Mouse (Mus musculus) liver, embryonic 14.5 days (tissue): Measurements from ENCODE around the gene Thegl. TPM values are rescaled to one million over a fixed set of nuclear protein-coding genes. Genes with fewer than 3 reads are reported as not detected.

Experiments used
- ATAC-seq: fragments of 200-750 bp; cut with Nextera tagmentation; 2 replicates; pipeline ENCODE4 v1.8.0; 2017; ENCODE audit warnings: moderate number of reproducible peaks, mild to moderate bottlenecking, moderate library complexity; ENCODE audit not compliant: insufficient read depth
- DNase-seq, 3 experiments: peaks; one replicate each; pipeline ENCODE4 v3.0.0-alpha.2; 2012 to 2013; ENCODE audit warnings: low read depth in 3 of 3, low spot score in 3 of 3
- H3K27ac ChIP-seq: fragments of 300-500 bp; sonication (generic); 2 replicates; pipeline ENCODE4 v1.5.1; 2014; ENCODE audit warnings: moderate library complexity, mild to moderate bottlenecking, control low read depth, inconsistent platforms
- H3K27me3 ChIP-seq: fragments of 300-500 bp; sonication (generic); 2 replicates; pipeline ENCODE4 v1.6.1; 2014; ENCODE audit warnings: mild to moderate bottlenecking, low read length, moderate library complexity; ENCODE audit not compliant: control insufficient read depth, insufficient read depth
- H3K36me3 ChIP-seq: fragments of 300-500 bp; sonication (generic); replicated peaks from 2 replicates; pipeline ENCODE4 v1.6.1; 2014; ENCODE audit warnings: low read depth; ENCODE audit not compliant: control insufficient read depth, insufficient read depth
- H3K4me1 ChIP-seq, 2 experiments: fragments of 200-500 bp in 1 of 2; fragments of 300-500 bp in 1 of 2; sonication (generic) in 1 of 2; replicated peaks; 2 replicates each; pipeline ENCODE4 v1.6.1; 2012 to 2014; ENCODE audit warnings: antibody characterized with exemption in 1 of 2, inconsistent platforms in 1 of 2, low read length in 1 of 2; ENCODE audit not compliant: control insufficient read depth in 2 of 2, insufficient read depth in 2 of 2
- H3K4me2 ChIP-seq: fragments of 300-500 bp; sonication (generic); 2 replicates; pipeline ENCODE4 v1.6.1; 2014; ENCODE audit warnings: low read depth, mild to moderate bottlenecking, control low read depth, moderate library complexity
- H3K4me3 ChIP-seq, 2 experiments: fragments of 200-500 bp in 1 of 2; fragments of 300-500 bp in 1 of 2; sonication (generic) in 1 of 2; 2 replicates each; pipeline ENCODE4 v1.5.1; 2012 to 2014; ENCODE audit warnings: low read depth in 2 of 2, low read length in 2 of 2, mild to moderate bottlenecking in 2 of 2, control low read depth in 1 of 2, inconsistent platforms in 1 of 2, moderate library complexity in 1 of 2; ENCODE audit not compliant: insufficient read depth in 1 of 2
- H3K9ac ChIP-seq: fragments of 300-500 bp; sonication (generic); replicated peaks from 2 replicates; pipeline ENCODE4 v1.6.1; 2014; ENCODE audit warnings: mild to moderate bottlenecking, control low read depth, moderate library complexity
- H3K9me3 ChIP-seq: fragments of 300-500 bp; sonication (generic); 2 replicates; pipeline ENCODE4 v1.6.1; 2016; ENCODE audit warnings: low read length, mixed read lengths; ENCODE audit not compliant: control insufficient read depth
- CTCF ChIP-seq: IDR thresholded peaks from 2 replicates; pipeline ENCODE4 v1.5.1; 2016; ENCODE audit warnings: antibody characterized with exemption, low read depth, control low read depth
- EP300 ChIP-seq: IDR thresholded peaks from 2 replicates; pipeline ENCODE4 v1.6.1; 2016; ENCODE audit warnings: antibody characterized with exemption, low read depth
- WGBS: fragments of 180-500 bp; shearing (Covaris S2); extraction: QIAGEN DNeasy Blood & Tissue Kit; methylation state at CpG from one replicate; pipeline ENCODE4 v1.1.7; 2014; ENCODE audit not compliant: insufficient replicate concordance; 5-methylcytosine and 5-hydroxymethylcytosine counted together
- polyA plus RNA-seq, 2 experiments: library from polyadenylated mRNA; depleted of rRNA in 1 of 2; stranded (reverse) in 1 of 2; unstranded in 1 of 2; fragments of >200 nt; fragmentation: Nextera tagmentation in 1 of 2; extraction: Ambion mirVana in 1 of 2; gene quantifications; 2 replicates each; pipeline versions ENCODE4 v1.2.1 to v1.2.3; 2012 to 2014

Thegl gene
- polyA plus RNA-seq, 2 experiments, result 0.18 to 0.43 TPM

DNA sequence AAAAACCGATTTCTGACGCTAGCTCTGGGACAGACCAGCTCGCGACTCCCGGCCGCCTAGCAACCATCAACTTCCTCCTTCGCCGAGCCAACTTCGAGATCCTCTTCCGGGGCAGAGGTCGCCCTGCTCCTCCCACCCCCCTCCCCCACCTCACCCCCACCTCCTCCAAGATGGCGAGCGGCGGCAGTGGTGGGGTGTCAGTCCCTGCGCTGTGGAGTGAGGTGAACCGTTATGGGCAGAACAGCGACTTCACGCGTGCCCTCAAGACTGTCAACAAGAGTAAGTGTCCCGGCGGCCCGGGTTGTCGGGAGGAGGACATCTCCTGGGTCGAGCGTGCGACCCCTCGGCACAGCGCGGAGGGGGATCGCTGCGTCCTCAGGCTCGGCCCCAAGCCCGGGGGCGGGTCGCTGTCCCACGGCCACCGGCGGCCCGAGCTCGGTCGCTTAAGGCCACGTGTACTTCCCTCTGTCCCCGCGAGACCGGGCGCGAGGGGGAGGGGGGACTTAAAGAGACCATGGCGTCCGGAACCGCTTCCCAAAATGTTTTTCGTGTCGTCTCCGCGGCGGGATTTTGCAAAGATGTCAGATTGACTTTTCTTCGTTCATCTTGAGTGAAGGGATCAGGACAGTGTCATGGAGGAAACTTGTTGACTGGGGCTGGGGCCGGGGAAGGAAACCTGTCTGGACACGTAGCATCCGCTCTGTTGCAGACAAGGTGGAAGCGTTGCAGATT lies 41.1 kb upstream of the Thegl start, which contains the start of gene Srp72:
Srp72 (plus strand) TSS at position 130 of the 732 bp plus-strand sequence.
- ATAC-seq (peak; percentile 91), DNase-seq (peak; percentile 67 to 74 (median 69))
- TF ChIP-seq EP300 (no peak), CTCF (no peak)
- H3K36me3 ChIP-seq, result peaks cover 32% of the 10 kb centered on the region
- peak within 1 kb of the TSS; percentile 92 for H3K4me2 ChIP-seq
- H3K27ac ChIP-seq, result peak within 1 kb of the TSS; percentile 62; the same call in 1 of the 2 replicates
- no peaks in the 10 kb centered on the region for H3K27me3 ChIP-seq
- H3K4me1 ChIP-seq, result peaks cover 10% of the 10 kb centered on the region in 2 experiments; a peak in 3 of 4 replicates
- WGBS, result 1% methylated on average over 59 of the region's 60 CpGs
- no peaks in the 10 kb centered on the region for H3K9me3 ChIP-seq
- peak within 1 kb of the TSS; percentile 86 to 99 for H3K4me3 ChIP-seq
- H3K9ac ChIP-seq, result peak within 1 kb of the TSS; percentile 94

DNA sequence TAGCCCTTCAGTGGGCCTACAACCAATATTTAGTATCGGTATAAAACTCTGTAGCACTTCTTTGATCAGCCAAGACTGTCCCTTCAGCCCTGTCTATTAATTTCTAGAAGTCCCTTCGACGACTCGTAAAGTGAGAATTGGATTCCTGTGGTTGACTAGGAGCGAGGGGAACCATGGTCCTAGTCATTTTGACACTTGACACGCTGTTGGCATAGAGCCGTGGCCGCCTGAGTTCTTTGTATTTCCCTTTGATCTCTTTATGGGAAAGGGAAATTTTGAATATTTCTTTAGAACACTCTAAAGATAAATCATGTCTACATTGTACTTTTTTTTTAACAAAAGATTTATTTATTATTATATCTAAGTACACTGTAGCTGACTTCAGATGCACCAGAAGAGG lies 40.1 kb upstream of the Thegl start:
- Histone ChIP-seq H3K36me3 (peaks cover 32% of the 10 kb centered on the region), H3K9ac (peak overlapping the region; percentile 94), H3K4me3 (peak overlapping the region; percentile 86 to 99; a peak in 3 of 4 replicates), H3K9me3 (no peaks in the 10 kb centered on the region), H3K27ac (peak overlapping the region; percentile 62; the same call in 1 of the 2 replicates), H3K27me3 (no peaks in the 10 kb centered on the region), H3K4me1 (peaks cover 10% of the 10 kb centered on the region in 2 experiments; a peak in 3 of 4 replicates), H3K4me2 (peak overlapping the region; percentile 92)
- ATAC-seq (no peak), DNase-seq (no peak)
- WGBS, result 73% methylated on average over 8 of the region's 8 CpGs
- TF ChIP-seq CTCF, result no peak
- no peak for TF ChIP-seq EP300

- DNase-seq, result no peak
- TF ChIP-seq EP300 (no peak), CTCF (peak; percentile 37; the same call in 1 of the 2 replicates)
- no peak overlapping the region for H3K4me3 ChIP-seq
- no peak overlapping the region for H3K27ac ChIP-seq
- no peaks in the 10 kb centered on the region for H3K9me3 ChIP-seq
- no peaks in the 10 kb centered on the region for H3K27me3 ChIP-seq
- H3K4me1 ChIP-seq, result no peaks in the 10 kb centered on the region
- H3K9ac ChIP-seq, result no peak overlapping the region
- peaks cover 56% of the 10 kb centered on the region for H3K36me3 ChIP-seq
- no peak overlapping the region for H3K4me2 ChIP-seq
- no peak for ATAC-seq
- 78% methylated on average over 11 of the region's 11 CpGs for WGBS
These were observed 31.8 kb upstream of the Thegl start for GRCm38 (mm10) chr5:76984015-76984414.

GRCm38 (mm10) chr5:76990789-76991188 lies 25.0 kb upstream of the Thegl start:
- peaks cover 19 to 26% of the 10 kb centered on the region in 2 experiments for H3K4me1 ChIP-seq
- H3K9me3 ChIP-seq, result no peaks in the 10 kb centered on the region
- H3K9ac ChIP-seq, result peak overlapping the region; percentile 41; the same call in 1 of the 2 replicates
- TF ChIP-seq CTCF (no peak), EP300 (peak; percentile 65)
- peaks cover 57% of the 10 kb centered on the region for H3K36me3 ChIP-seq
- H3K27me3 ChIP-seq, result no peaks in the 10 kb centered on the region
- peak overlapping the region; percentile 57 for H3K27ac ChIP-seq
- peak; percentile 61 for ATAC-seq
- no peak overlapping the region for H3K4me3 ChIP-seq
- 25% methylated on average over 3 of the region's 3 CpGs for WGBS
- DNase-seq, result peak; percentile 43 to 51 (median 50)
- 0 out of 2 replicates have a peak overlapping the region, but pooled peaks have one; percentile 0 for H3K4me2 ChIP-seq

GRCm38 (mm10) chr5:76993174-76993814 lies 22.5 kb upstream of the Thegl start:
- DNase-seq, result peak; percentile 59 to 64 (median 60)
- Histone ChIP-seq H3K4me1 (peaks cover 19 to 26% of the 10 kb centered on the region in 2 experiments), H3K27ac (peak overlapping the region; percentile 52), H3K36me3 (peaks cover 55% of the 10 kb centered on the region), H3K9me3 (no peaks in the 10 kb centered on the region), H3K4me3 (no peak overlapping the region), H3K4me2 (peak overlapping the region; percentile 35), H3K9ac (peak overlapping the region; percentile 21), H3K27me3 (no peaks in the 10 kb centered on the region)
- WGBS, result 42% methylated on average over 5 of the region's 5 CpGs
- peak; percentile 92 for ATAC-seq
- TF ChIP-seq CTCF (no peak), EP300 (peak; percentile 75)
